Mouse (Mus musculus): ENCODE measurements around the gene Gnai2.

GRCm38 (mm10) chr9:107633661-107634405, 1.3 kb downstream of the Gnai2 start:
- TF ChIP-seq CTCF (IDR thresholded peaks at IDR 0.05; ENCODE audit: extremely low read depth, insufficient read depth, insufficient read length, insufficient replicate concordance) (no peak), POLR2A (IDR thresholded peaks at IDR 0.05; ENCODE audit: low read depth, low read length) (no peak)
